Mouse (Mus musculus): Measurements from ENCODE around the gene Parp6.

GRCm38 (mm10) chr9:59577401-59577800 lies 39.7 kb upstream of the Parp6 start:
- TF ChIP-seq CTCF (IDR thresholded peaks at IDR 0.05; ENCODE audit: borderline replicate concordance, control insufficient read depth, extremely low read depth, insufficient read depth, low read length, poor library complexity) (no peak), POLR2A (IDR thresholded peaks at IDR 0.05; ENCODE audit: control insufficient read depth, extremely low read depth, insufficient read depth, low read length, poor library complexity) (no peak)

Data from thymus, adult 2 months (tissue).